Mouse (Mus musculus) heart, adult 18-20 months (tissue): ENCODE results near the gene Man2a2. TPM values are rescaled to one million over a fixed set of nuclear protein-coding genes. Genes with fewer than 3 reads are reported as not detected.

Experiments
- DNase-seq, 2 experiments: peaks; one replicate each; pipeline ENCODE4 v3.0.0; 2021 to 2022; ENCODE audit warnings: mixed read lengths in 1 of 2
- total RNA-seq, 2 experiments: library from RNA; stranded (reverse); gene quantifications; 2 replicates each; pipeline ENCODE4 v1.2.3; 2021

The Man2a2 gene
- total RNA-seq, 2 experiments from 2014 or later = 54.6 to 55.7 TPM

DNA sequence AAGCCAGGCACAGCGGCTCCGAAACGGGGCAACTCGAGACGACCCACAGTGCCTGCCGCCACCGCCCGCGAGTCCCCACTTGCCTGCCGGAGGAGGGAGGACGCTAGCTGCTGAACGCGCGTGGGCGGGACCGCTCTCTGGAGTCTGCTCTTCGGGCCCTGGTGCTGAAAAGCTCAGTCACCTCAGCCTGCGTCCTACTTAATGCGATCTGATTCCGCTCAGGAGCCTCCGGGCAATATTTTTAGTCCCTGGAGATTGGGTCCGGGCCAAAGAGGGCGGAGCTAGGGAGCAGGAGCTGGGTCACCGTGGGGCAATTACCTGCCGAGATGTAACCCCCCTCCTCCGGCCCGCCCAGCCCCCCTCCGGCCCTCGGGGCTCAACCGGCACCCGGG, 530 bp downstream of the Man2a2 start:
- DNase-seq = peak; percentile 86 to 89

DNA sequence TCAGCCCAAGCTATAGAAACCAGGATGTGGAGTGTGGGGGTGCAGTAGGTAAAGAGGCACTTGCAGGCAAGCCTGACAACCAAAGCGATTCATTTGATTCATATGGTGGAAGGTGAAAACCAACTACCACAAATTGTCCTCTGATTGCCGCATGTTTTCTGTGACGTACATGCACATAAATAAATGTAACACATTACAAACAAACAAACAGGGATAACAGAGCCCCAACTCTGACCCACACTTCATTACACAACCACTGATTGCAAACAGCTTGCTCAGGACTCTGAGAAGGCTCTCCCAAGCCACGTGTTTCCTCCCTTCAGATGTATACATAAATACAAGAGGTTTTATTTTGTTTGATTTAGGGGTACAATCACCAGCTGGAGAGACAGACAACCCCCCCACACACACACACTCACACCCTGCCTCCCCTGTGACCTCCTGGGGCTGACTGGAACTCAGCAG, 1.2 kb downstream of the Man2a2 start:
- no peak for DNase-seq

DNA sequence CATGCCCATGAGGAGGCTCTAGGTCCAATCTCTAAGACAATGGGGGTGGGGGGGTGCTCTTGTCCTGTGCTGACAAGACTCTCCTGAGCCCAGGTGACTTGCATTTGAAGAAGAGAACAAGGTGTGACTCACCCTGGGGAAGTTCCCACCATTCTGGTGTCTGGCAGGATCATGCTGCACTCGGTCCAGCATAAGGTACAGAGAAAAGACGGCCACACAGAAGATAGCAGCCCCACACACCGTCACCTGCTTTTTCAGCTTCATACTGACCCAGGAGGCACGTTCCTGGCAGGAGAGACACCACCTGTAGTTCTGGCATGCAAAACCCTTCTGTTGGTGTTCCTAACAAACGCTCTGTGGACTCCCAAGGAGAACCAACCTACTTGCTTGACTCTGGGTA, 1.7 kb downstream of the Man2a2 start:
- no peak for DNase-seq

DNA sequence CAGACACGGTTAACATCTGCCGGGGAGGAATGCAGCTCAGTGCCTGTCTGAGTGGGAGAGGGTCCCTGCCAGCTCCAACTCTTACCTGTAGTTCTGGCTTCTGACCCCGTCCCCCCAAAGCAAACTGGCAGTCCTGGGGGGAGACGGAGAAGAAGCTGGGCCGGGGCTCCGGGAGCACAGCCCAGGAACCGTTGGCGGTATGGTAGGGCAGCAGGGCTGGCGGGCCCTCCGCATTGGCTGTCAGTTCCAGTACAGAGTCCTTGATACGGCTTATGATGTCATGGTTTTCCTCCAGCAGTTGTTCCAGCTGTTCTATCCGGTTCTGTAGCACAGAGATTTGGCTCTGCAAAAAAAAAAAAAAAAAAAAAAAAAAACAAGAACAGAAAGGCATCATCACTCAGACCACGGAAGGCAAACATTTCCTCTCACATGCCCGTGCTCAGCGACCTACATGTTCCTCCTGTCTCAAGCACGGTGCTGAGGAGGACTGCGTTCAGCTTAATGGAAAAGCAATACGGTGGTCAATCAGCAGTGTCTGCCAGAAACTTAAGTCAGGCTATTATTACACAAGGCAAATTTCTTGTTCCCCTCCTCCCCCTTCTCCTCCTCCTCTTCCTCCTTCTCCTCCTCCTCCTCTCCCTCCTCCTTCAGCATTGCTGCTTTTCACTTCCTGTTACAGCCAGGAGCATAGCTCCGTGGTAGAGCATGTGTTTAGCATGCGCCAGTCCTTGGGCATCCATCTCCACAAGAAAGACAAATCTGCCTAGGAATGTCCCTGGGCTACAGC, 2.3 kb downstream of the Man2a2 start:
- peak; percentile 41 to 58 for DNase-seq

DNA sequence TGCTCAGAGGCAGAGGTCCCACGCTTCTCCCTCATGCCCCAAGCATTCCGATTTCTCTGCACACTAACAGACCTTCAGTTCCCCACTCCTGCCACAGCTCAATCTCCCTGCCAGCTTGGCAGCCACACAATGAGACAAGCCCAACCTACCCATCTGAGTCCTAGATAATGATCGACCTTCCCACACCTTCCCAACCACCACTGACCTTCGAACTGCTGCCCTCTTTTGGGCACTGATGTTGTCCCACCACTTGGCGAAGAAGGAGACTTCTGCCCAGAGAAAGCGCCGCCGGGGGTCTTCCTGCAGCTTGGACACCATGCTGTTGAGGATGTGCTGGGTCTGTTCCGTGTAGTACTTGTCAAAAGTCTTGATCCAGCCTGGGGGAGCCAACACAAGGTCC, 3.2 kb downstream of the Man2a2 start:
- no peak for DNase-seq

DNA sequence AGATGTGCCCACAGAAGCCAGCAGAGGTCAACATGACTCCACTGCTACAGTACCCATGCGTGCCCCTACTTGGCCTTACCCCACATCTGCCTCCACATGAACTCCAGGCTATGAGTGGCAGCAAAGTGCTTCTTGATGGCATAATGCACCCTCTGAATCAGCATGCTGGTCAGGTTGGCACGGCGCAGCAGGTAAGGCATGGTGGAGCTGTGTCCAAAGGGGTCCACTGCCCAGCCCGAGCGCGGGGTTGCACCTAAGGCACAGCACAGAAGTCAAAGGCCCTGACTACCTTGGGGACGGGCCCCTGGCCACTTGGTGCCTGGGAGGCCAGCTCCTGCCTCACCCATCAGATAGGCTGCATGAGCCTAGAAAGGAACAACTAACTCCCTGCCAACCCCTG, 3.9 kb downstream of the Man2a2 start:
- DNase-seq = no peak

DNA sequence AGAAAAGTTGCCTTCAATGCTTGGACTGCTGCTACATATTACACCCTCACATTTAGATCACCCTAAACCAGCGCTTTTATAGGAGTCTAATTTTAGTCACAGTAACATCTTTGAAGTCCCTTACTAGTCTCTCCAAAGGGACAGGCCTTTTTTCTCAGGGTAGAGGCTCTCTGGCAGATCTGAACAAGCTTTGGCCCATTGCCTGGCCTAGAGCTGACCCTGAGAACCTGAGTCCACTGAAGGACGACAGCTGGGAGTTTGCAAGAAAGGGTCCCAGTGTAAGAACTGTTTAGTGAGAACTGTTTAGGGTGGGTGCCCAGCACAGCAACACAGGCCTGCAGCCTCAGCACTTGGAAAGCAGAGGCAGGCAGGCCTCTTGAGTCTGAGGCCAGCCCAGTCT, 5.4 kb downstream of the Man2a2 start:
- peak in 1 of 2 experiments; percentile 60 for DNase-seq

DNA sequence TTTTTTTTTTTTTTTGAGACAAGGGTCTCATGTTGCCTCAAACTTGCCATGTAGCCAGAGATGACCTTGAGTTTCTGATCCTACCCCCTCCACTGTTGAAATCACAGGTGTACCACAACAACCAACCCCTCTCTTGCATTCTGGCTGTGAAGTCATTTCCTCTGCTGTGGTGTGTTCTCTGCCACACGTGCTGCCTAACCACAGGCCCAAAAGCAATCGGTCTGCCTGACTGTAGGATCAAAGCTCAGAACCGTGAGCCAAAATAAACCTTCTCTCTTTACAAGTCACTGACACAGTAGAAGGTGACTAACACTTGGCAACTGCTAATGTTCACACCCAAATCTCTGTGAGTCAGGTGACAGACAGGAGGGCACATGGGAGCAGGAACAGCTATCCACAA, 10.7 kb downstream of the Man2a2 start:
- no peak for DNase-seq

DNA sequence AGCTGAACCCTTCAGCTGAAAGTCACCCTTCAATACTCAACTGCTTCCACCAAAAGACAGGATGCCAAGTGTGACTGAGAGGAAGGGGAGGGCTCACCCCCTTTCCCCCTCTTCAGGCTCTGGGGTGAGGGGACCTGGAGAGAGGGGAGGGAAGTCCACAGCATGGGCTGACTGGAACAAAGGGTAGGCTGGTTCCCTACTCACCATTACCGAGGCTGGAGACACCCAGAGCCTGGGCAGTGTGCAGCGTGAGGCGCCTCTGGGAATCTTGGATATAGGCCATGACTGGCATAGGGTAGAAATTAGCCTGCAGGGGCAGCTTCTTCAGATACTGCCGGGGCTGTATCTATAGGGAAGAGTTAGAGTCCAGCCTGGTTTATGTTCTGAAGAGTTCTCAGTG, 13.1 kb downstream of the Man2a2 start:
- DNase-seq = no peak

DNA sequence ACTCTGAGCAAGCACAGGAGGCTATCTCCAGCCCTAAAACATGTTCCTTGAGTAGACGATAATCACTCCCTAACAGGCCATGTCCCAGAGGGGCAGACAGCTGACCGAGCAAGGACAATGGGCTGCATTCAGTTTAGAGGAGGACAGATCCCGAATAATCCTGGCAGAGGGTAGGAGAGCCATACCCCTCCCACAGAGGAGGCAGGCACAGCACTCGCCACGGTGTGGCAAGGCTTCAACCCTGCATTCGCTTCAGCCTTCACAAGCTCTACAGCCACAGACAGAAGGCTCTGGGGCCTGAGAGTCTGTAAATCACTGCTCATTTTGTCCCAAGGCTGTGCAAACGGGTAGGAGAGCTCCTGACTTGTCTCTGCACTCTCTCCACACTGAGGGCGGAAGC, 14.0 kb downstream of the Man2a2 start:
- peak in 1 of 2 experiments; percentile 43 for DNase-seq

DNA sequence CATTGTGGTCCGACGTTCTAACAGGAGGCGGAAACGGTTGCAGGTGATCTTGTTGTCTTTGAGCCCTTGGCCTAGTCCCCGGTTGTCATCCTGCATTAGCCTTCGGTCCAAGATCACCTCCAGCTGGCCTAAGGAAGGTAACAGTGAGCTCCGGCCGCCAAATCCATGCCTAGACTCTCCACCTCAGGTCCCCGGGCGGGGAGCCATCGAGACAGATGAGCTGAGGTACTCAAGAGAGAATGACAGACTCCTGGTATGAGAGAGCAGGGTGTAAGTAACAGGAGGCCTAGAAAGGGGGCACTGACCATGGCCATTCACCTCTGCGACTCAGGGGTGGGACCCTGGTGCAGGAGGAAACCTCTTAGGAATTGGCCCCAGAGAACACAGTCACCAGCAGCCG, 14.8 kb downstream of the Man2a2 start:
- DNase-seq = no peak

DNA sequence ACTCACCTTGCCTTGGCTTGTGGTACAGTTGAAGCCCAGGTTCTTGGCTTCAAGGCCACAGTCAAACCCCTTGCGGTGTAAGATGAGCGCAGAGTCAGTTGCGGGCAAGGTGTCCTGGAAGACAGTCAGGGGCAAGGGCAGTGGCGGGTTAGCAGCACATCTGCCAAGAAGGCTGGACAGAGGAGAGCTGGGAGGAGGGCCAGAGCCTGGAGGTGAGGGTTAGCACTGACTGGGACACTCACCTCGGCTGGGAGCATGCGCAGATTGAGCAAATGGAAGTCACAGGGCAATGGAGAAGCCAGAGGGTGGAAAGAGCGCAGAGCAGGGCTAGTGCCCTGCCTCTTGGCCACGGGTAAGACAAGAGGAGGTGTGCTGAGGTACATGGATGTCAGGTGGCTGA, 18.3 kb downstream of the Man2a2 start:
- DNase-seq = no peak

DNA sequence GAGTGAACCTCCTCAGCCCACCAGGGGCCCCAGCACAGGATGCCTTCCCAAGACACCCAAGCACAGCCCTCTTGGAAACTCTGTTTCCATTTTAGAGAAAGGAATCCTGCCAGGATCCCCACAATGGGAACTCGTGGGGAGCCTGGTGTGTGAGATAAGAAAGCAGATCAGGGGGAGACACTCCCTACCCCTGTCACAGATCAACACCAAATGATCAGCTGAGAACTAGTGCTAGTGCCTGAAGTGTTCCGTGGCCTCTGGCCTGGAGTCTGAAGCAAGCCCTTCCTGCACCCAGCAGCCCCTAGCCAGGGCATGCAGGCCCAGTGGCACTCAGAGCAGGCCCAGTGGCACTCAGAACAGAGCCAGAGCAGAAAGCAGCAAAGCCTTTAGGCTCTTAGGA, 20.4 kb downstream of the Man2a2 start:
- no peak for DNase-seq

DNA sequence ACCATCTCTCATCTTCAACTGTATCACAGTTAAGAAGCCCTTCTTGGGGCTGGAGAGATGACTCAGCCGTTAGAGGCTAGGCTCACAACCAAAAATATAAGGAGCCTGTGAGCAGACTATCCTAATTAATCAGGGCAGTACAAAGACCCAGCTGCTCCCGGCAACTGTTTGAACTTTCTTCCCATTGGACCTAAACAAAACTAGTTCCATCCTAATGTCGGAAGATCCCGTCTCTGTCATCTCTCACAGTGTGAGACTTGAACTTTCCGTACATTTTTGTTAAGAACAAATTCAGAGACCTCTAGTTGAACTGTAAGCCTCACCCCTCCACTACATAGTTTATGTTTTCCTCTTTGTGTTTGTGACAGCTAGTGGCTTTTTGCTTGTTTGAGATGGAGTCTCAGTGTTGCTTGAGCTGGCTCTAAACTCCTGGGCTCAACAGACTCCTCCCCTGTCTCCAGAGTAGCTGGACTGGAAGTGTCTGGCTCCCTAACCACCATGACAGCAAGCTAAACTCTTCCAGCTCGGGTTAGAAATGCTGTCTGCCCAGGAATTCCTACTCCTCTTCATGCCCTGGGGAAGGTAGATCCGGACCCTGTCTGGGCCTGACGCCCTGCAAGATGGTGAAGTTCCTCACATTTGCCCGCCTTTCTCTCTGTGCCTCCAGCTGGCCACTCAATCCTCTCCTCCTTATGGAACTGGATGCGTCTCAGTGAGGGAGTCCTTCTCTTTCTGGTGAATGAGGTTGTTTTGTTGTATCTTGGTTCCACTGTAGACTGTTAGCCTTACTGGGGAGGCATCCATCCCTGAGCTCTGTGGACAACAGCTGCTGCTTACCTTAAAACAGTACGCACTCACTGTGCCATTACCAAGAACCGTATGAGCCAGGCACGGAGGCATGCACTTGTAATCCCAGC, 23.2 kb downstream of the Man2a2 start:
- no peak for DNase-seq

DNA sequence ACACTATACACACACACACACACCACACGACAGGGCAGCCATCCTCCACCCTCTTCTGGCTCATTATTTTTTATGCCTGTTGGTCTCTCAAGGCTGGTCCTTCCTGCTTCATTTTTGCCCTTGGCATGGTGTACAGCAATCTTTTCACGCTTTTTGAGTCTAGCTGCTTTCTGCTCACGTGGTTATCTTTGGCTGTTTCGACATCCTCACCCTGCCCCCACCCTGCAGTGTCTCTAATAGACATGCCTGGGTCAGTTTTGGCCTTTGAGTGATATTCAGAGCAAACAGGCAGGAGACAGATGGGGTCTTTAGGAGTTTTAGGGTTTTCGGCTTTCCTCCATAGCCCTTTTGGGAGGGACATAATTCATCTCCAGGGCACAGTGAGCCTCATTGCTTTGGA, 24.3 kb downstream of the Man2a2 start:
- no peak for DNase-seq

DNA sequence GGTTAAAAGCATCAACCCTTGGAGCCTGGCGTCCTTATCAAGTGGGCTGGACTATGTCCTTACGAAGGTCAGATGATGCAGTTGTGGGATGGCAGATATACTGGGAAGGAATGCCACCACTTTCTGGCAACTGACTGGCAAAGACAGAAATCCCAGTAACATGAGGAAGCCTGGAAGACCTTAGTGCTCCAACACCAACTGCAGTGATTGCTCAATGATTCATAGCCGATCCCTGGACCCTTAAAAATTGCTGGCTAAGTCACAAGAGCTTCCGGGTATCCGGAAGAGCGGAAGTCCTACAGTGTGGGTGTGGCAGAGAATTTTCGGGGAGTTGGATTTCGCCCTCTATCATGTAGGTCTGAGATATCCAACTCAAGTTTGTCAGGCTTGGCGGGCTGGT, 25.0 kb downstream of the Man2a2 start:
- DNase-seq = no peak

DNA sequence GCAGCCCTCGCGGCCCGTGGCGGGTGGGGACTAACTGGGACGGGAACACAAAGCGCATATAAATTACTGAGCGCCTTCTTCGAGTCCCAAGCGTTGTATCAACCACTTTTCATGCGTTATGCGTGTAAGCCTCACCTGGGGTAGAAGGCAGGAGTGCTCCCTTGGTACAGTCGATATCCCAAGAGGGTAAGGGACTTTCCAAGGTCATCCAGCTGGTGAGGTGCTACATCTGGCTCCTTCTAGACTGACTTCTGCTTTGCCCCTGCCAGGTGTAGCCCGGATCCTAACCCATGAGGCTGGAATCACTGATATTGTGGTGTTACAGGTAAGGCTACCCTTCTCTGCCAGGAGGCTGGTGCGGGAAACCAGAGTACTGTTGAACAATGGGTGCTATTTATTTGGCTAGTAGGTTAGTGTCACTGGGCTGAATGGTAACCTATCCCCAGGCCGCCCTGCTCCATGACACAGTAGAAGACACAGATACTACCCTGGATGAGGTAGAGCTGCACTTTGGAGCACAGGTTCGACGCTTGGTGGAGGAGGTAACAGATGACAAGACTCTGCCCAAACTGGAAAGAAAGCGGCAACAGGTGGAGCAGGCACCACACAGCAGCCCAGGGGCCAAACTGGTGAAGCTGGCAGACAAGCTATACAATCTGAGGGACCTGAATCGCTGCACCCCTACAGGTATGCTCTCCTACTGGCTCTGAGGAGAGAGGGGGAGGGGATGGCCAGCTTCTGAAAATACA, 27.7 kb downstream of the Man2a2 start:
- DNase-seq = no peak

DNA sequence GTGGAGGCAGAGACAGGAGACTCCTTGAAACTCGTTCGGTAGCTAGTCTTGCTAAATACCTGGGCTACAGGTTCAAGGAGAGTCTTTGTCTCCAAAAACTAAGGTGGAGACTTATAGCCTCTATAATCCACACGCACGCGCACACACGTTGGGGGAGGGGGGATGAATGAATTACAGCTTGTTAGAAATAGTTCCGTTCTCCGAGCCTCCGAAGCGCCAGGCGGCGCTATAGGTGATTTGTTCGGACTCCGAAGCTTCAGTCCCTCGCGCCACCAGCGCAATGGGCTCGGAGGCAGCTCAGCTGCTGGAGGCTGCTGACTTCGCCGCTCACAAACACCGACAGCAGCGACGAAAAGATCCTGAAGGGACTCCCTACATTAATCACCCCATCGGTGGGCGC, 28.3 kb downstream of the Man2a2 start, which contains the start of gene Hddc3:
Gene Hddc3, plus strand, starts transcription at position 247 of the 400 bp plus-strand sequence.
- peak; percentile 93 to 98 for DNase-seq

DNA sequence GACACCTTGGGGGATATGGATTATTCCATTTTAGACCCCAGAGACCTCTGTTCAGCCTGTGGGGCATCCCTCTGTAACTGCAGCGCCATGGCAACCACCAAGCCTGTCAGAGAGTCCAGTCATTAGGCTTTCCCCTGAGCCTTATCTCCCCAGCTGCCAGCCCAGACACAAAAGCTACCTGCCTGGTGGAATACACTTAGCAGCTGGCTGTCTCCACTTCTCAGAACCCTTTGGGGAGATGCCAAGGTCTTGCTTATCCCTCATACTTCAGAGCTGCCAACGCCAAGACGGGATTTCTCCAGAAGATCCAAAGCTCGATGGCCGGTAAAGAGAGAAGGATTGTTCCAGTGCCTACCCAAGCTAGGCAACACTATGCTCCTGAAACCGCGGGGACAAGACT, 29.4 kb downstream of the Man2a2 start:
- no peak for DNase-seq

DNA sequence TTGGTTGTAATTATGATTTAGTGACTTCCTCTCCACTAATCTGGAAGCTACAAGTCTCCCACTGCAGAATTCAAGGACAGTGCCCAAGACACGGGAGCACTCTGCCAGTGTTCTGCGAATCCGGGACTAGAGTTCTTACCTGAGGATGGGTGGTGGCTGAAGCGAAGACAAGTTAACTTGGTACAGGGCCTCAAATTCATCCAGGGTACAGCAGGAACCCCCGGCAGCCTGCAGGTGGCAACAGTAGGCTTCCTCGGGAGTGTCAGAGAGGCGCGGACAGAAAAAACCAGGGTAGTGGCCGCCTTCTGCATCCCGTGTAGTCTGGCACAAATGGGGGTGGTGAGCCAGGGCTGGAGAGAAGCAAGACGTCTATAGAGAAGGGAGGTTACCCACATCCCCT, 30.4 kb downstream of the Man2a2 start, which contains the start of gene Unc45a:
Gene Unc45a, minus strand, starts transcription at position 213 of the 400 bp plus-strand sequence.
- peak; percentile 78 to 81 for DNase-seq

DNA sequence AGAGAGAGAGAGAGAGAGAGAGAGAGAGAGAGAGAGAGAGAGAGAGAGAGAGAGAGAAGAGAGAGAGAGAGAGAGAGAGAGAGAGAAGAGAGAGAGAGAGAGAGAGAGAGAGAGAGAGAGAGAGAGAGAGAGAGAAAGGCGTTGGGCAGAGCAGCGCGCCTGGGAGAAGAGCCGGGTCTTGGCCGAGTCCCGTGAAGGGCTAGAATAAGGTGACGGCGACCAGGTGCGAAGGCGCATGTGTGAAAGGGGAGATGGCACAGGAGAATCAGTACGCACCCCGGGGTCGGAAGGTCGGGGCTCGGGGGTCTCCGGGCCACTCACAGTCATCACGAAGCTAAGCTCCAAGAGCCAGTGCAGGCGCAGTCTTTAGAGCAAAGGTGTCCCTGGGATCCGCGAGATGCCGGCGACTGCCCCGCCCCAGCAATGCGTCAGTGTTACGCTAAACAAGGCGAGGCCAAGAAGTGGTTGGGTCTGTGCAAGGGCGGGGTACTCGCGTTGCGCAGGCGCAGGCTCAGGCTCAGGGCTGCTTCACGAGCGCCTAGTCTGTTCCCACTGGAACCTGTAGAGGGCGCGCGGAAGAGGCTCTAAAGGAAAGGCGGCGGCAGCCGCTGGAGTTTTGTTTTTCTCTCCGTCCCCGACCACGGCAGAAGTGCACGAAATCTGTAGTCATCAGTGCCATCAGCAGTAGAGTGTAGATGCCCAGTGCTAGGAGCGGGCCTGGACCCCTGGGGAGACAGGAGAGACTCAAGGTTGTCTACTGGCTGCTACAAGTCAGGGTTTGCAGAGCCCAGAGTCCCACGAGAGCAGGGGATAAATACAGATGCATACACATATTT, 31.2 kb downstream of the Man2a2 start:
- DNase-seq = peak; percentile 99
